ENCODE assay signal across 17 mouse cellular contexts in the genomic region with DNA sequence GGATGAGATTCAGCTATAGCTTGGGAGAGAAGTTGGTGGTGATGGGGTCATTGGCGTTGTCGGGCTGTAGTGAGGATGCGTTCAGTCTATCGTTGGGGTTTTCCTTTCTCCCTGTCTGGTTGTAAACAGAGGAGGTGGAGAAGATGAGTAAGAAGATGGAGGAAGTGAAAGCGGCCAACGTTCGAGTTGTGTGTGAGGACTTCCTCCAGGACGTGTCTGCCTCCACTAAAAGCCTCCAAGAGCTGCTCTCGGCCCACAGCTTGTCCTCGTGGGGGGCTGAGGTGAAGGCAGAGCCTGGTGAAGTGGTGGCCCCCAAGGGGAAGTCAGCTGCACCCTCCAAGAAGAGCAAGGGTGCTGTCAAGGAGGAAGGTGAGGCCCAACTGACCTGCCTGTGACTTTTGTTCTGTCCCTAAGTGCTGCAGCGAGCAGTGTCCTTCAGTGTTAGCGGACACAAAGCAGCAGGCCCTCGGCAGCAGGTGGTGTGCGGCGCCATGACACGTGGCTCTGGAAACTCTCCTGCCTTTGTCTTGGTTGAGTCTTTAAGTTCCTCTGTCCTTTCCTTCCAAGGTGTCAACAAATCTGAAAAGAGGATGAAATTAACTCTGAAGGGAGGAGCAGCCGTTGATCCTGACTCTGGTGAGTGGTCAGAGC. TPM values are rescaled to one million over a fixed set of nuclear protein-coding genes. Genes with fewer than 3 reads are reported as not detected.
DNase-seq lines count a peak whose midpoint lies in the region; ATAC-seq and TF ChIP-seq lines count a peak whose summit lies in the region.
"Had no signal": no experiment of that assay in that cellular context is flagged by ENCODE, and none has a peak within 500 bp of the region (broad histone marks: within the 10 kb centered on the region; RNA-seq: fewer than 3 reads in every experiment).

No protein-coding gene starts in this region.

- no peak overlapping the region for H3K27ac ChIP-seq in kidney, adult 2 months (ENCODE audit: insufficient read depth, low read depth, low read length)
- H3K27ac ChIP-seq in kidney, embryonic 15.5 days = no peak overlapping the region
- 0 out of 2 replicates have a peak overlapping the region, but pooled peaks have one; percentile 1 for H3K27ac ChIP-seq in brown adipose tissue, adult 24 weeks (replicated peaks; ENCODE audit: low read depth, low read length)
- H3K27ac ChIP-seq in hindbrain, embryonic 14.5 days = no peak overlapping the region
- H3K27ac ChIP-seq: embryonic facial prominence, embryonic 15.5 days; hindbrain, embryonic 10.5 days; limb, embryonic 12.5 days had no signal

- H3K4me2 ChIP-seq in kidney, embryonic 15.5 days = no peak overlapping the region
- no peak overlapping the region for H3K4me2 ChIP-seq in hindbrain, embryonic 14.5 days (replicated peaks)
- H3K4me2 ChIP-seq: embryonic facial prominence, embryonic 15.5 days; limb, embryonic 12.5 days had no signal

- H3K4me3 ChIP-seq in kidney, adult 2 months (ENCODE audit: insufficient read depth, low read depth, low read length) = no peak overlapping the region
- H3K4me3 ChIP-seq in kidney, embryonic 15.5 days (replicated peaks) = no peak overlapping the region
- no peak overlapping the region for H3K4me3 ChIP-seq in brown adipose tissue, adult 24 weeks (ENCODE audit: insufficient read depth, low read depth, low read length)
- H3K4me3 ChIP-seq in hindbrain, embryonic 14.5 days (replicated peaks; ENCODE audit: low read length) = no peak overlapping the region
- H3K4me3 ChIP-seq: embryonic facial prominence, embryonic 15.5 days; hindbrain, embryonic 10.5 days; limb, embryonic 12.5 days; megakaryocyte, embryonic 14.5 days had no signal

- peak; percentile 19 for DNase-seq in kidney, adult 2 months
- peak; percentile 77 to 80 for DNase-seq in B cell, adult 2 months
- peak; percentile 27 for DNase-seq in skeletal muscle tissue, adult 2 months (ENCODE audit: low read depth, low spot score)
- no peak for DNase-seq in hindbrain, embryonic 14.5 days (ENCODE audit: low spot score)
- no peak for DNase-seq in embryo, embryonic 9.5 days (ENCODE audit: extremely low spot score)
- DNase-seq: adrenal gland, adult 2 months; cerebellum, adult 2 months; gastrocnemius, postnatal 10 days; kidney, adult 8-10 months; retina, postnatal 1 day had no signal

- no peak for ATAC-seq in kidney, embryonic 15.5 days (replicated peaks; ENCODE audit: low FRiP score)
- ATAC-seq in hindbrain, embryonic 14.5 days (ENCODE audit: low FRiP score) = no peak
- ATAC-seq: forebrain, embryonic 14.5 days had no signal

- H3K36me3 ChIP-seq in kidney, adult 2 months (ENCODE audit: control insufficient read depth, insufficient read depth, low read length) = peaks cover 6% of the 10 kb centered on the region
- peaks cover 99% of the 10 kb centered on the region for H3K36me3 ChIP-seq in kidney, embryonic 15.5 days
- peaks cover 100% of the 10 kb centered on the region for H3K36me3 ChIP-seq in hindbrain, embryonic 14.5 days (replicated peaks; ENCODE audit: control insufficient read depth, insufficient read depth)

- no peak for TF ChIP-seq CTCF in kidney, adult 2 months (conservative IDR thresholded peaks at IDR 0.05; ENCODE audit: insufficient read depth, insufficient read length, low read depth, low read length)

- no peaks in the 10 kb centered on the region for H3K27me3 ChIP-seq in kidney, adult 2 months (replicated peaks; ENCODE audit: control insufficient read depth, insufficient read depth, low read length)
- no peaks in the 10 kb centered on the region for H3K27me3 ChIP-seq in kidney, embryonic 15.5 days
- no peaks in the 10 kb centered on the region for H3K27me3 ChIP-seq in hindbrain, embryonic 14.5 days (ENCODE audit: control insufficient read depth, insufficient read depth, low read length)
- H3K27me3 ChIP-seq: embryonic facial prominence, embryonic 15.5 days; limb, embryonic 12.5 days; megakaryocyte, embryonic 14.5 days had no signal

- no peaks in the 10 kb centered on the region for H3K9me3 ChIP-seq in kidney, embryonic 15.5 days (replicated peaks)
- H3K9me3 ChIP-seq in hindbrain, embryonic 14.5 days (ENCODE audit: control insufficient read depth, low read length) = no peaks in the 10 kb centered on the region
- H3K9me3 ChIP-seq: embryonic facial prominence, embryonic 15.5 days; hindbrain, embryonic 10.5 days; limb, embryonic 12.5 days; megakaryocyte, embryonic 14.5 days had no signal

- H3K9ac ChIP-seq in kidney, embryonic 15.5 days = no peak overlapping the region
- no peak overlapping the region for H3K9ac ChIP-seq in hindbrain, embryonic 14.5 days
- H3K9ac ChIP-seq: embryonic facial prominence, embryonic 15.5 days; limb, embryonic 12.5 days had no signal

- WGBS in kidney, adult 2 months = 91% methylated on average over 17 of the region's 17 CpGs
- WGBS in kidney, embryonic 15.5 days = 93% methylated on average over 17 of the region's 17 CpGs
- WGBS in hindbrain, embryonic 14.5 days = 95% methylated on average over 17 of the region's 17 CpGs

- H3K4me1 ChIP-seq in kidney, adult 2 months (ENCODE audit: control insufficient read depth, insufficient read depth, low read length) = no peaks in the 10 kb centered on the region
- H3K4me1 ChIP-seq in kidney, embryonic 15.5 days = no peaks in the 10 kb centered on the region
- H3K4me1 ChIP-seq in brown adipose tissue, adult 24 weeks (ENCODE audit: control insufficient read depth, insufficient read depth, insufficient read length, low read length) = no peaks in the 10 kb centered on the region
- H3K4me1 ChIP-seq in hindbrain, embryonic 14.5 days (replicated peaks; ENCODE audit: control insufficient read depth, insufficient read depth, low read length) = no peaks in the 10 kb centered on the region
- H3K4me1 ChIP-seq: embryonic facial prominence, embryonic 15.5 days; hindbrain, embryonic 10.5 days; limb, embryonic 12.5 days; megakaryocyte, embryonic 14.5 days had no signal

- TF ChIP-seq POLR2A in kidney, adult 2 months (IDR thresholded peaks at IDR 0.05; ENCODE audit: low read depth, low read length) = no peak

RNA-seq across cellular contexts. Expression of a gene that starts 19.2 kb away (rescaled TPM):
- 20.2 and 24.6 TPM in 2 replicates for polyA plus RNA-seq in kidney, adult 2 months (2012; rRNA removed)
- 140 and 159 TPM in 2 replicates for polyA plus RNA-seq in kidney, embryonic 15.5 days (2015; fragmentation: Nextera tagmentation; extraction: Ambion mirVana)
- polyA plus RNA-seq in brown adipose tissue, adult 24 weeks (2012; ENCODE audit: insufficient read depth, insufficient read length, missing spikeins) = 53.1 and 67.8 TPM in 2 replicates
- 85.4 and 86.8 TPM in 2 replicates for polyA plus RNA-seq in hindbrain, embryonic 14.5 days (2014; fragmentation: Nextera tagmentation; extraction: Ambion mirVana)

RNA-seq across cellular contexts. Expression of a gene that starts 53.0 kb away (rescaled TPM):
- 4.0 and 4.2 TPM in 2 replicates for polyA plus RNA-seq in kidney, adult 2 months (2012; rRNA removed)
- polyA plus RNA-seq in kidney, embryonic 15.5 days (2015; fragmentation: Nextera tagmentation; extraction: Ambion mirVana) = 21.0 and 22.9 TPM in 2 replicates
- polyA plus RNA-seq in brown adipose tissue, adult 24 weeks (2012; ENCODE audit: insufficient read depth, insufficient read length, missing spikeins) = 3.4 and 5.9 TPM in 2 replicates
- polyA plus RNA-seq in hindbrain, embryonic 14.5 days (2014; fragmentation: Nextera tagmentation; extraction: Ambion mirVana) = 10.6 and 11.2 TPM in 2 replicates

Comparison
In these comparisons a context has a peak if more than half of its experiments do, and no peak if none do; other contexts are left out.
1. DNase-seq: peak in kidney, adult 2 months (single experiment), B cell, adult 2 months (2 of 2) and skeletal muscle tissue, adult 2 months (single experiment); none in hindbrain, embryonic 14.5 days (single experiment) and embryo, embryonic 9.5 days (single experiment).